Mouse (Mus musculus) G1E (cell line): ENCODE measurements at regions not wholly inside any gene's neighbourhood (a gene's known extent, or its start where the extent isn't known, plus 50 kb on each side); places are given as distances from the start of the nearest gene placed in this dataset.

Source experiments
- ATAC-seq: 2 replicates; pipeline ENCODE4 v1.8.0; 2016; ENCODE audit warnings: mild to moderate bottlenecking; ENCODE audit not compliant: insufficient number of reproducible peaks, poor library complexity, low FRiP score, severe bottlenecking; ENCODE audit errors: extremely low read depth
- DNase-seq: peaks from one replicate; pipeline ENCODE4 v3.0.0; 2012; ENCODE audit warnings: low spot score
- H3K27me3 ChIP-seq: 2 replicates; pipeline ENCODE4 v1.6.1; 2012; ENCODE audit warnings: mild to moderate bottlenecking, low read length, inconsistent platforms; ENCODE audit not compliant: insufficient read depth
- H3K36me3 ChIP-seq: replicated peaks from 2 replicates; pipeline ENCODE3; 2012; ENCODE audit warnings: mild to moderate bottlenecking, inconsistent platforms
- H3K4me1 ChIP-seq: 2 replicates; pipeline ENCODE4 v1.6.1; 2012; ENCODE audit warnings: low read depth, low read length, inconsistent platforms, mixed read lengths; ENCODE audit not compliant: insufficient read depth
- H3K4me3 ChIP-seq: 2 replicates; pipeline ENCODE4 v1.5.1; 2012; ENCODE audit warnings: low read depth, mild to moderate bottlenecking, inconsistent platforms, low read length, moderate library complexity, mixed read lengths
- H3K9me3 ChIP-seq: replicated peaks from 2 replicates; pipeline ENCODE4 v1.6.1; 2012; ENCODE audit warnings: inconsistent platforms
- CTCF ChIP-seq: IDR thresholded peaks from 2 replicates; pipeline ENCODE4 v1.5.1; 2012; ENCODE audit warnings: low read depth, low read length, inconsistent platforms, mixed read lengths
- GATA1 ChIP-seq: IDR thresholded peaks from 2 replicates; pipeline ENCODE4 v1.6.1; 2012; ENCODE audit warnings: borderline replicate concordance, low read length, inconsistent platforms, mixed read lengths
- GATA2 ChIP-seq: IDR thresholded peaks from 2 replicates; pipeline ENCODE4 v1.6.1; 2012; ENCODE audit warnings: low read depth, low read length, inconsistent platforms, borderline replicate concordance
- POLR2AphosphoS5 ChIP-seq: IDR thresholded peaks from 2 replicates; pipeline ENCODE4 v1.6.1; 2012; ENCODE audit warnings: low read depth, low read length, inconsistent platforms; ENCODE audit not compliant: insufficient replicate concordance
- TAL1 ChIP-seq: conservative IDR thresholded peaks from 2 replicates; pipeline ENCODE4 v1.6.1; 2012; ENCODE audit warnings: low read depth, low read length, inconsistent platforms, mixed read lengths

GRCm38 (mm10) chr2:93110898-93111297 is 64.9 kb upstream of the Prdm11 start:
- H3K4me1 ChIP-seq: peaks cover 16% of the 10 kb centered on the region; the same call in 1 of the 2 replicates
- ATAC-seq (no peak), DNase-seq (no peak)
- H3K4me3 ChIP-seq: no peak overlapping the region
- TF ChIP-seq GATA1: no peak
- no peak for TF ChIP-seq CTCF
- no peak for TF ChIP-seq POLR2AphosphoS5
- TF ChIP-seq TAL1: no peak
- H3K9me3 ChIP-seq: no peaks in the 10 kb centered on the region
- H3K27me3 ChIP-seq: peaks cover 53% of the 10 kb centered on the region
- no peaks in the 10 kb centered on the region for H3K36me3 ChIP-seq

GRCm38 (mm10) chr2:93106581-93106980 is 60.6 kb upstream of the Prdm11 start:
- no peak for DNase-seq
- Histone ChIP-seq H3K4me1 (peaks cover 6% of the 10 kb centered on the region; the same call in 1 of the 2 replicates), H3K4me3 (no peak overlapping the region), H3K36me3 (no peaks in the 10 kb centered on the region), H3K9me3 (no peaks in the 10 kb centered on the region), H3K27me3 (peaks cover 33% of the 10 kb centered on the region)
- ATAC-seq: no peak
- TF ChIP-seq TAL1: no peak
- TF ChIP-seq GATA2: no peak
- no peak for TF ChIP-seq POLR2AphosphoS5
- no peak for TF ChIP-seq CTCF
- no peak for TF ChIP-seq GATA1

- H3K27me3 ChIP-seq: peaks cover 14% of the 10 kb centered on the region
- H3K4me3 ChIP-seq: no peak overlapping the region
- H3K4me1 ChIP-seq: no peaks in the 10 kb centered on the region
- DNase-seq (no peak), ATAC-seq (no peak)
- H3K9me3 ChIP-seq: no peaks in the 10 kb centered on the region
- no peaks in the 10 kb centered on the region for H3K36me3 ChIP-seq
- TF ChIP-seq GATA1: no peak
- TF ChIP-seq GATA2: no peak
- no peak for TF ChIP-seq POLR2AphosphoS5
- TF ChIP-seq CTCF: no peak
- no peak for TF ChIP-seq TAL1
These were observed 56.0 kb upstream of the Prdm11 start for GRCm38 (mm10) chr2:93101991-93102390.

- Histone ChIP-seq H3K4me3 (no peak overlapping the region), H3K27me3 (peaks cover 10% of the 10 kb centered on the region), H3K9me3 (no peaks in the 10 kb centered on the region), H3K4me1 (no peaks in the 10 kb centered on the region), H3K36me3 (no peaks in the 10 kb centered on the region)
- ATAC-seq (no peak), DNase-seq (no peak)
- TF ChIP-seq TAL1: no peak
- TF ChIP-seq GATA2: no peak
- TF ChIP-seq CTCF: no peak
- no peak for TF ChIP-seq GATA1
- no peak for TF ChIP-seq POLR2AphosphoS5
These were observed 53.8 kb upstream of the Prdm11 start for GRCm38 (mm10) chr2:93099780-93100179.

GRCm38 (mm10) chr2:93097016-93097415 is 51.0 kb upstream of the Prdm11 start:
- no peaks in the 10 kb centered on the region for H3K36me3 ChIP-seq
- H3K4me3 ChIP-seq: no peak overlapping the region
- no peak for TF ChIP-seq GATA2
- no peak for TF ChIP-seq POLR2AphosphoS5
- no peak for TF ChIP-seq TAL1
- no peak for TF ChIP-seq CTCF
- no peak for TF ChIP-seq GATA1
- DNase-seq: no peak
- ATAC-seq: no peak
- no peaks in the 10 kb centered on the region for H3K4me1 ChIP-seq
- H3K27me3 ChIP-seq: peaks cover 15% of the 10 kb centered on the region
- H3K9me3 ChIP-seq: 0 out of 2 replicates have a peak, but pooled peaks cover 2% of the 10 kb centered on the region

- no peaks in the 10 kb centered on the region for H3K36me3 ChIP-seq
- H3K9me3 ChIP-seq: 0 out of 2 replicates have a peak, but pooled peaks cover 2% of the 10 kb centered on the region
- no peak for DNase-seq
- no peak for ATAC-seq
- peaks cover 22% of the 10 kb centered on the region for H3K27me3 ChIP-seq
- H3K4me3 ChIP-seq: no peak overlapping the region
- TF ChIP-seq GATA1 (no peak), CTCF (no peak), GATA2 (no peak), TAL1 (no peak), POLR2AphosphoS5 (no peak)
- H3K4me1 ChIP-seq: no peaks in the 10 kb centered on the region
These were observed 50.2 kb upstream of the Prdm11 start for GRCm38 (mm10) chr2:93096078-93096729.
